Mouse (Mus musculus): ENCODE measurements at regions not wholly inside any gene's neighbourhood (a gene's known extent, or its start where the extent isn't known, plus 50 kb on each side); places are given as distances from the start of the nearest gene placed in this dataset.
"Not testable (repeated sequence)": the region's sequence is repeated elsewhere in the genome, so short reads cannot be mapped to it uniquely, and the experiment has no call there.

GRCm38 (mm10) chr9:85920745-85921614, 78.8 kb downstream of the Tpbg start:
- 84% methylated on average over 13 of the region's 13 CpGs for whole genome bisulfite sequencing
- no peak for DNase-seq
- Histone ChIP-seq H3K27me3 (ENCODE audit: control insufficient read depth, insufficient read depth, low read length) (no peaks in the 10 kb centered on the region), H3K27ac (ENCODE audit: insufficient read depth, low read length) (no peak overlapping the region), H3K4me3 (replicated peaks; ENCODE audit: insufficient read depth, low read depth, low read length) (no peak overlapping the region), H3K4me1 (ENCODE audit: control insufficient read depth, insufficient read depth, low read length) (no peaks in the 10 kb centered on the region)
- TF ChIP-seq POLR2A (IDR thresholded peaks at IDR 0.05; ENCODE audit: borderline replicate concordance, insufficient read depth, low read length) (no peak), CTCF (IDR thresholded peaks at IDR 0.05; ENCODE audit: borderline replicate concordance, insufficient read depth, low read depth, low read length) (no peak)

- Histone ChIP-seq H3K4me1 (ENCODE audit: control insufficient read depth, insufficient read depth, low read length) (no peaks in the 10 kb centered on the region), H3K27me3 (ENCODE audit: control insufficient read depth, insufficient read depth, low read length) (no peaks in the 10 kb centered on the region), H3K27ac (ENCODE audit: insufficient read depth, low read length) (no peak overlapping the region), H3K4me3 (replicated peaks; ENCODE audit: insufficient read depth, low read depth, low read length) (no peak overlapping the region)
- DNase-seq, result no peak
- TF ChIP-seq CTCF (IDR thresholded peaks at IDR 0.05; ENCODE audit: borderline replicate concordance, insufficient read depth, low read depth, low read length), result no peak
- TF ChIP-seq POLR2A (IDR thresholded peaks at IDR 0.05; ENCODE audit: borderline replicate concordance, insufficient read depth, low read length), result no peak
- 96% methylated on average over 1 of the region's 1 CpGs for WGBS
Observed at GRCm38 (mm10) chr9:85925259-85925658, 83.1 kb downstream of the Tpbg start.

GRCm38 (mm10) chr9:85932209-85932608, 90.0 kb downstream of the Tpbg start:
- Histone ChIP-seq H3K27me3 (ENCODE audit: control insufficient read depth, insufficient read depth, low read length) (no peaks in the 10 kb centered on the region), H3K4me1 (ENCODE audit: control insufficient read depth, insufficient read depth, low read length) (no peaks in the 10 kb centered on the region), H3K4me3 (replicated peaks; ENCODE audit: insufficient read depth, low read depth, low read length) (no peak overlapping the region), H3K27ac (ENCODE audit: insufficient read depth, low read length) (no peak overlapping the region)
- no peak for TF ChIP-seq CTCF (IDR thresholded peaks at IDR 0.05; ENCODE audit: borderline replicate concordance, insufficient read depth, low read depth, low read length)
- TF ChIP-seq POLR2A (IDR thresholded peaks at IDR 0.05; ENCODE audit: borderline replicate concordance, insufficient read depth, low read length), result no peak
- DNase-seq, result no peak
- 92% methylated on average over 3 of the region's 3 CpGs for WGBS

GRCm38 (mm10) chr9:85943066-85943684, 101.0 kb downstream of the Tpbg start:
- not testable (repeated sequence) for H3K4me1 ChIP-seq (ENCODE audit: control insufficient read depth, insufficient read depth, low read length); H3K4me3 ChIP-seq (replicated peaks; ENCODE audit: insufficient read depth, low read depth, low read length); DNase-seq; H3K27ac ChIP-seq (ENCODE audit: insufficient read depth, low read length); H3K27me3 ChIP-seq (ENCODE audit: control insufficient read depth, insufficient read depth, low read length)
- WGBS, result 86% methylated on average over 14 of the region's 14 CpGs

GRCm38 (mm10) chr9:85948495-85949137, 106.4 kb downstream of the Tpbg start:
- TF ChIP-seq POLR2A (IDR thresholded peaks at IDR 0.05; ENCODE audit: borderline replicate concordance, insufficient read depth, low read length) (no peak), CTCF (IDR thresholded peaks at IDR 0.05; ENCODE audit: borderline replicate concordance, insufficient read depth, low read depth, low read length) (no peak)
- H3K27me3 ChIP-seq (ENCODE audit: control insufficient read depth, insufficient read depth, low read length), result no peaks in the 10 kb centered on the region
- no peak overlapping the region for H3K4me3 ChIP-seq (replicated peaks; ENCODE audit: insufficient read depth, low read depth, low read length)
- H3K4me1 ChIP-seq (ENCODE audit: control insufficient read depth, insufficient read depth, low read length), result no peaks in the 10 kb centered on the region
- no peak for DNase-seq
- no peak overlapping the region for H3K27ac ChIP-seq (ENCODE audit: insufficient read depth, low read length)
- whole genome bisulfite sequencing, result 44% methylated on average over 12 of the region's 12 CpGs

GRCm38 (mm10) chr9:85951777-85952176, 109.6 kb downstream of the Tpbg start:
- H3K27ac ChIP-seq (ENCODE audit: insufficient read depth, low read length), result no peak overlapping the region
- TF ChIP-seq CTCF (IDR thresholded peaks at IDR 0.05; ENCODE audit: borderline replicate concordance, insufficient read depth, low read depth, low read length) (no peak), POLR2A (IDR thresholded peaks at IDR 0.05; ENCODE audit: borderline replicate concordance, insufficient read depth, low read length) (no peak)
- 85% methylated on average over 2 of the region's 2 CpGs for WGBS

GRCm38 (mm10) chr9:85970076-85970475, 127.9 kb downstream of the Tpbg start:
- H3K4me1 ChIP-seq (ENCODE audit: control insufficient read depth, insufficient read depth, low read length), result no peaks in the 10 kb centered on the region
- H3K27ac ChIP-seq (ENCODE audit: insufficient read depth, low read length), result no peak overlapping the region
- TF ChIP-seq POLR2A (IDR thresholded peaks at IDR 0.05; ENCODE audit: borderline replicate concordance, insufficient read depth, low read length), result no peak
- no peak for TF ChIP-seq CTCF (IDR thresholded peaks at IDR 0.05; ENCODE audit: borderline replicate concordance, insufficient read depth, low read depth, low read length)
- 74% methylated on average over 10 of the region's 10 CpGs for WGBS
- no peak overlapping the region for H3K4me3 ChIP-seq (replicated peaks; ENCODE audit: insufficient read depth, low read depth, low read length)
- no peak for DNase-seq
- H3K27me3 ChIP-seq (ENCODE audit: control insufficient read depth, insufficient read depth, low read length), result no peaks in the 10 kb centered on the region

More at GRCm38 (mm10) chr9:85951777-85952176, 109.6 kb downstream of the Tpbg start:
- DNase-seq, result no peak
- Histone ChIP-seq H3K4me1 (ENCODE audit: control insufficient read depth, insufficient read depth, low read length) (no peaks in the 10 kb centered on the region), H3K27me3 (ENCODE audit: control insufficient read depth, insufficient read depth, low read length) (no peaks in the 10 kb centered on the region), H3K4me3 (replicated peaks; ENCODE audit: insufficient read depth, low read depth, low read length) (no peak overlapping the region)

All from cerebellum, adult 2 months (tissue).